Mouse (Mus musculus) stomach, postnatal 0 days (tissue): ENCODE measurements around the gene Smoc1. TPM values are rescaled to one million over a fixed set of nuclear protein-coding genes. Genes with fewer than 3 reads are reported as not detected.

ENCODE experiments used
- ATAC-seq: fragments of 200-750 bp; cut with Nextera tagmentation; 2 replicates; pipeline ENCODE4 v1.8.0; 2017; ENCODE audit not compliant: low FRiP score, low TSS enrichment
- DNase-seq: peaks from one replicate; pipeline ENCODE4 v3.0.0-alpha.2; 2016; ENCODE audit warnings: low spot score
- H3K27ac ChIP-seq: fragments of 300-500 bp; sonication (generic); replicated peaks from 2 replicates; pipeline ENCODE4 v1.5.1; 2014; ENCODE audit warnings: mild to moderate bottlenecking, control low read depth
- H3K27me3 ChIP-seq: fragments of 300-500 bp; sonication (generic); 2 replicates; pipeline ENCODE4 v1.6.1; 2014; ENCODE audit warnings: low read length; ENCODE audit not compliant: control insufficient read depth, insufficient read depth
- H3K36me3 ChIP-seq: fragments of 300-500 bp; sonication (generic); 2 replicates; pipeline ENCODE4 v1.6.1; 2014; ENCODE audit warnings: low read length, mixed read lengths; ENCODE audit not compliant: control insufficient read depth, insufficient read depth
- H3K4me1 ChIP-seq: fragments of 300-500 bp; sonication (generic); replicated peaks from 2 replicates; pipeline ENCODE4 v1.6.1; 2014; ENCODE audit warnings: antibody characterized with exemption; ENCODE audit not compliant: control insufficient read depth, insufficient read depth
- H3K4me2 ChIP-seq: fragments of 300-500 bp; sonication (generic); replicated peaks from 2 replicates; pipeline ENCODE4 v1.6.1; 2014; ENCODE audit warnings: low read depth, mild to moderate bottlenecking, control low read depth, moderate library complexity
- H3K4me3 ChIP-seq: fragments of 300-500 bp; sonication (generic); 2 replicates; pipeline ENCODE4 v1.5.1; 2014; ENCODE audit warnings: low read depth, low read length, control low read depth
- H3K9ac ChIP-seq: fragments of 300-500 bp; sonication (generic); 2 replicates; pipeline ENCODE4 v1.6.1; 2014; ENCODE audit warnings: mild to moderate bottlenecking, low read length, control low read depth, mixed read lengths
- H3K9me3 ChIP-seq: fragments of 300-500 bp; sonication (generic); 2 replicates; pipeline ENCODE4 v1.6.1; 2016; ENCODE audit warnings: low read length; ENCODE audit not compliant: control insufficient read depth
- CTCF ChIP-seq: IDR thresholded peaks from 2 replicates; pipeline ENCODE4 v1.5.1; 2016; ENCODE audit warnings: antibody characterized with exemption, low read depth, mild to moderate bottlenecking, moderate library complexity
- EP300 ChIP-seq: optimal IDR thresholded peaks from 2 replicates; pipeline ENCODE3; 2016; ENCODE audit warnings: antibody characterized with exemption
- WGBS: fragments of 180-500 bp; shearing (Covaris S2); extraction: QIAGEN DNeasy Blood & Tissue Kit; methylation state at CpG from one replicate; pipeline ENCODE4 v1.1.7; 2014; 5-methylcytosine and 5-hydroxymethylcytosine counted together
- polyA plus RNA-seq: library from polyadenylated mRNA; unstranded; fragments of >200 nt; fragmentation: Nextera tagmentation; extraction: Ambion mirVana; gene quantifications from 2 replicates; pipeline ENCODE4 v1.2.1, GENCODE M21; 2015

Smoc1 gene
- polyA plus RNA-seq, 1 experiment from 2014 or later = 0.65 TPM

DNA sequence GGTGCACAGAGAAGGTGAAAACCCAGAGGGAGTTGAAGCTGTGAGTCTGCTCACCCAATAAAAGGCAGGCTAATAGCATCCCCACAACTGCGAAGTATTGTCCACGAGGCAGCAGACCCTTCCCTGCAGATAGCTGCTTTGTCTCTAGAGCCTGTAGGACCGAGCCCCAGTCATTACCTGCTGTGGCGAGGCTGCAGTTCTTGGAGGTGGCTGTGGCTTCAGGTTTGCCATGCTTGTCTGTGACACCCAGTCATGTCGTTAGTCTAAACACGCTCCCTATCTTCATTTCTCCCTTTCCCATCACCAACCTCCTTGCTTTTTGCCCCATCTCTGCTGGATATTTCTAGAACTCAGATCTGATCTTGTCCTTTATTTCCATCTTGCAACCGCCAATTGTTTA is 66.6 kb downstream of the Smoc1 start:
- Histone ChIP-seq H3K4me1 (no peaks in the 10 kb centered on the region), H3K9me3 (no peaks in the 10 kb centered on the region), H3K36me3 (no peaks in the 10 kb centered on the region), H3K4me2 (no peak overlapping the region), H3K27me3 (no peaks in the 10 kb centered on the region), H3K27ac (no peak overlapping the region), H3K4me3 (no peak overlapping the region), H3K9ac (no peak overlapping the region)
- ATAC-seq = no peak
- DNase-seq = no peak
- no peak for TF ChIP-seq CTCF
- TF ChIP-seq EP300 = no peak
- WGBS = 73% methylated on average over 7 of the region's 7 CpGs

DNA sequence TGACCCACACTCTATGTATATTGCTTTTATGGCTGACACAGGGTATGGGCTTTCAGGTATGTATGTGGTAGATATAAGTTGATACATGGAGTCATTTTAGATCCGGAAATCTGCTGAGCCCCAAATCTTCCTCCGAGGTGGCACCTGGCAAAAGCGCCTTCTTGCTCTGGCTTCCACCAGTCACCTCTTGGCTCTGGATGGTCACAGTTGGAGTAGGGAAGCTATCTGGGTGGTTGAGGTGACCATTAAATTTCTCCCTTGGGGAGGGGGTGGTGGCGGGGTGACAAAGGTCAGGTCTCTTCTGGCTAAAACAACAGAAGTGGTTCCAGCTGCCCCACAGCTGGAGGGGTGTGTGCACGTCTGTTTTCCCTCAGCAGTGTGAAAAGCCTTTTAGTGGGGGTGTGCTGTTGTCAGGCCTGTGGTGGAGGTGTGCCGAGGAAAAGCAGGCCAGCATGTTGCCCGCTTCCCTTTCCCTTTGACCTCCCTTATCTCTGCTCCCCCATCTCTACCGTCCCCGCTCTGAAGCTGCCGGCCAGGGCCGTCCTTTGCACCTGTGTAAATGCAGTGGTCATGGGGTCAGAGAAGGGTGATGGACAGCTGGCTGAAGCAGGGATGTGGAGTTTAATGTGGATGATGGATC is 68.3 kb downstream of the Smoc1 start:
- WGBS = 45% methylated on average over 11 of the region's 11 CpGs
- DNase-seq = peak; percentile 10

DNA sequence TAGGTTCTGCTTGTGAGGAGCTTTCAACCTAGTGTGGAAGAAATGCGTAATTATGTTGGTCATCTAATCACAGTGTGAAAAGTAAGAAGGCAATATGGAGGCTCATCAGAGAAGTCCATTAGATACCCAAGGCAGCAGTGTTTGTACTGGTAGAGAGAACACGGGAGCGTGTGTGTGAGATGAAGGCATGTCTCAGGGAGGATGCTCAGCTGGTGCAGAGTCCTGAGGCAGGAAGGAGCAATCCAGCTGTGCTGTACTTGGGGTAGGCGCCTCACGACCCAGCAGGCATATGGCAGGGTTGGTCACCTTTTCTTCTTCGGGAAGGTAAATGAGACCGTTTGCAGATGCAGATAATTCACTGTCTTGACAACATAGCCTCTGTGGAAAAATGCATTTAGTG is 70.7 kb downstream of the Smoc1 start:
- 63% methylated on average over 7 of the region's 7 CpGs for WGBS
- no peak for TF ChIP-seq EP300
- no peak for TF ChIP-seq CTCF
- Histone ChIP-seq H3K4me1 (no peaks in the 10 kb centered on the region), H3K4me3 (no peak overlapping the region), H3K36me3 (no peaks in the 10 kb centered on the region), H3K9ac (no peak overlapping the region), H3K27me3 (no peaks in the 10 kb centered on the region), H3K9me3 (no peaks in the 10 kb centered on the region), H3K4me2 (no peak overlapping the region), H3K27ac (no peak overlapping the region)
- DNase-seq (no peak), ATAC-seq (no peak)

More for the DNA sequence above, 68.3 kb downstream of the Smoc1 start:
- Histone ChIP-seq H3K27ac (no peak overlapping the region), H3K27me3 (no peaks in the 10 kb centered on the region), H3K4me2 (no peak overlapping the region), H3K9ac (no peak overlapping the region), H3K36me3 (no peaks in the 10 kb centered on the region), H3K4me1 (no peaks in the 10 kb centered on the region), H3K4me3 (no peak overlapping the region), H3K9me3 (no peaks in the 10 kb centered on the region)
- 0 out of 2 replicates have a peak, but pooled peaks have one; percentile 6 for ATAC-seq
- TF ChIP-seq CTCF (no peak), EP300 (no peak)

- DNase-seq = no peak
- no peaks in the 10 kb centered on the region for H3K27me3 ChIP-seq
- H3K4me3 ChIP-seq = no peak overlapping the region
- H3K9ac ChIP-seq = no peak overlapping the region
- H3K27ac ChIP-seq = no peak overlapping the region
- WGBS = 53% methylated on average over 4 of the region's 4 CpGs
- H3K9me3 ChIP-seq = no peaks in the 10 kb centered on the region
- H3K36me3 ChIP-seq = no peaks in the 10 kb centered on the region
- ATAC-seq = 0 out of 2 replicates have a peak, but pooled peaks have one; percentile 40
- no peaks in the 10 kb centered on the region for H3K4me1 ChIP-seq
- no peak for TF ChIP-seq CTCF
- TF ChIP-seq EP300 = no peak
- H3K4me2 ChIP-seq = no peak overlapping the region
These were observed 71.1 kb downstream of the Smoc1 start for GRCm38 (mm10) chr12:81097738-81098137.

DNA sequence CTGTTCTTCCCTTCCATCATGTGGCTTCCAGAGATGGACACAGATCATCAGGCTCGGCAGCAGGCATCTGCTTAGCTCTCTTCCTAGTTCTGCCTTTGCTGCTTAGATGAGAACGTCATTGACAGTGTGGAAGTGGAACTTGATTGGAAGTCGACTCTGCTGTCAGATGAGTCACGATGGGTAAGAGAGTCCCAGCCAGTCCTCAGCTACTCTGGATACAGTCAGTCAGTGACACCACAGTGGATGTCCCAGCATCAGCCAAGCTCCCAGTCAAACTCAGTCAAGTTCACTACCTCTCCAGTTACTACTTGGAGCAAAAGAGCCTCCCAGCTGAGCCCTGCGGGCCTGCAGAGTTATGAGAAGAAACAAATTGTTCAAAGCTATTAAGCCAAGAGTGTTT is 72.6 kb downstream of the Smoc1 start:
- no peaks in the 10 kb centered on the region for H3K27me3 ChIP-seq
- H3K27ac ChIP-seq = no peak overlapping the region
- H3K4me2 ChIP-seq = no peak overlapping the region
- no peak for TF ChIP-seq EP300
- no peak for TF ChIP-seq CTCF
- WGBS = 73% methylated on average over 5 of the region's 5 CpGs
- H3K4me3 ChIP-seq = no peak overlapping the region
- no peaks in the 10 kb centered on the region for H3K36me3 ChIP-seq
- ATAC-seq (no peak), DNase-seq (no peak)
- H3K9me3 ChIP-seq = no peaks in the 10 kb centered on the region
- H3K4me1 ChIP-seq = no peaks in the 10 kb centered on the region
- no peak overlapping the region for H3K9ac ChIP-seq

DNA sequence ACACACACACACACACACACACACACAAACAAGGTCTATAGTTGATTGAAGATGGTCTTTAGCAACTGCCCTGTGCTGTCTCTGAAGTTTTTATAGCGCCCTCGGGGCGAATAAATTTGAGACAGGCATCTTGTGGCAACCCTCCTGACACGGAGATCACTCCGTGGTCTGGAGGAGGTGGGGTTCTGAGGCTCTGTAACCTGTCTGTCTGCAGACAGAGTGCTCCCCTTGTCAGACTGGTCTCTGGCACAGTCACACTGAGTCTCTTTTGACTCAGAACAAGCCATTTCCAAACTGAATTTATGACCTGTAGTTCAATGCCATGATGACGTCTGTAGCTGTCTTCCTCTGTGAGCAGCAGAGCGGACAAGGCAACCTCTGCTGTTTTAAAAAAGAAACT is 75.1 kb downstream of the Smoc1 start:
- Histone ChIP-seq H3K4me1 (no peaks in the 10 kb centered on the region), H3K9me3 (no peaks in the 10 kb centered on the region), H3K9ac (no peak overlapping the region), H3K4me2 (no peak overlapping the region), H3K36me3 (no peaks in the 10 kb centered on the region), H3K27ac (no peak overlapping the region), H3K27me3 (no peaks in the 10 kb centered on the region), H3K4me3 (no peak overlapping the region)
- no peak for DNase-seq
- ATAC-seq = no peak
- 83% methylated on average over 7 of the region's 7 CpGs for WGBS
- no peak for TF ChIP-seq CTCF
- TF ChIP-seq EP300 = no peak
